Mouse (Mus musculus) ES-E14 (cell line): ENCODE measurements around the gene Dppa1. TPM values are rescaled to one million over a fixed set of nuclear protein-coding genes. Genes with fewer than 3 reads are reported as not detected.

Experiments used
- DNase-seq: peaks from one replicate; pipeline ENCODE4 v3.0.0-alpha.2; 2013; ENCODE audit warnings: low read depth, low spot score
- H3K27ac ChIP-seq: 2 replicates; pipeline ENCODE4 v1.5.1; 2012; ENCODE audit warnings: low read depth, mild to moderate bottlenecking, low read length, moderate library complexity, mixed read lengths; ENCODE audit not compliant: poor library complexity, insufficient read depth, severe bottlenecking
- H3K36me3 ChIP-seq: 2 replicates; pipeline ENCODE4 v1.6.1; 2012; ENCODE audit warnings: mild to moderate bottlenecking, low read length, moderate library complexity, mixed read lengths; ENCODE audit not compliant: control insufficient read depth, poor library complexity, insufficient read depth, severe bottlenecking
- H3K4me1 ChIP-seq, 2 experiments: fragments of 150-350 bp in 1 of 2; sonication (generic) in 1 of 2; 2 replicates each; pipeline ENCODE4 v1.6.1; 2012; ENCODE audit warnings: low read length in 2 of 2, mild to moderate bottlenecking in 1 of 2, mixed read lengths in 1 of 2; ENCODE audit not compliant: control insufficient read depth in 2 of 2, insufficient read depth in 2 of 2, poor library complexity in 1 of 2
- H3K4me3 ChIP-seq, 2 experiments: fragments of 150-350 bp in 1 of 2; sonication (generic) in 1 of 2; 2 replicates each; pipeline ENCODE4 v1.5.1; 2012; ENCODE audit warnings: low read length in 2 of 2, low read depth in 1 of 2, mild to moderate bottlenecking in 1 of 2, mixed read lengths in 1 of 2; ENCODE audit not compliant: insufficient read depth in 1 of 2, poor library complexity in 1 of 2, severe bottlenecking in 1 of 2
- H3K9ac ChIP-seq: 2 replicates; pipeline ENCODE4 v1.6.1; 2012; ENCODE audit warnings: low read depth, mild to moderate bottlenecking, low read length, mixed read lengths; ENCODE audit not compliant: poor library complexity, insufficient read depth, severe bottlenecking
- H3K9me3 ChIP-seq: fragments of 150-350 bp; sonication (generic); 2 replicates; pipeline ENCODE4 v1.6.1; 2012; ENCODE audit warnings: low read depth, mild to moderate bottlenecking, low read length; ENCODE audit not compliant: control insufficient read depth, insufficient read depth
- CHD2 ChIP-seq: IDR thresholded peaks from 2 replicates; pipeline ENCODE4 v1.6.1; 2014; ENCODE audit warnings: mild to moderate bottlenecking, low read depth, low read length, inconsistent platforms
- HCFC1 ChIP-seq: IDR thresholded peaks from 2 replicates; pipeline ENCODE4 v1.6.1; 2012; ENCODE audit warnings: low read length, inconsistent platforms, borderline replicate concordance; ENCODE audit not compliant: insufficient read depth
- MAFK ChIP-seq: IDR thresholded peaks from 2 replicates; pipeline ENCODE4 v1.6.1; 2014; ENCODE audit warnings: mild to moderate bottlenecking, low read depth, low read length, inconsistent platforms; ENCODE audit not compliant: insufficient read depth
- ZC3H11A ChIP-seq: IDR thresholded peaks from 2 replicates; pipeline ENCODE4 v1.6.1; 2012; ENCODE audit warnings: low read depth, mild to moderate bottlenecking, inconsistent platforms, low read length, borderline replicate concordance
- ZNF384 ChIP-seq: IDR thresholded peaks from 2 replicates; pipeline ENCODE4 v1.6.1; 2012; ENCODE audit warnings: low read depth, low read length, inconsistent platforms
- in situ Hi-C, 2 experiments: fragments of 600-800 bp; cut with MboI; formaldehyde crosslinking; loops; one replicate each; pipeline ENCODE4 v1.15.1; 2025; ENCODE audit warnings: low sequenced_read_pairs in 2 of 2, inconsistent platforms in 1 of 2; ENCODE audit not compliant: unreplicated experiment in 2 of 2
- total RNA-seq: library from RNA; depleted of rRNA; stranded (reverse); fragments of 300-350 nt; gene quantifications from 2 replicates; pipeline ENCODE4 v1.2.3, GENCODE M21; 2012

The Dppa1 gene
- total RNA-seq, 1 experiment: 1.4 TPM

- no peak overlapping the region for H3K27ac ChIP-seq
- in situ Hi-C loops: no loop called here
- no peak for DNase-seq
- H3K4me3 ChIP-seq: no peak overlapping the region
- H3K9me3 ChIP-seq: no peaks in the 10 kb centered on the region
- H3K4me1 ChIP-seq: no peaks in the 10 kb centered on the region
- TF ChIP-seq CHD2 (no peak), HCFC1 (no peak), MAFK (no peak), ZC3H11A (no peak), ZNF384 (no peak)
- H3K36me3 ChIP-seq: no peaks in the 10 kb centered on the region
- H3K9ac ChIP-seq: no peak overlapping the region
Observed at GRCm38 (mm10) chr11:46580428-46580827, 48.6 kb downstream of the Dppa1 start.

- Histone ChIP-seq H3K4me3 (no peak overlapping the region), H3K9me3 (no peaks in the 10 kb centered on the region), H3K9ac (no peak overlapping the region), H3K4me1 (no peaks in the 10 kb centered on the region), H3K27ac (no peak overlapping the region), H3K36me3 (no peaks in the 10 kb centered on the region)
- in situ Hi-C loops: no loop called here
- no peak for DNase-seq
- TF ChIP-seq MAFK: no peak
- no peak for TF ChIP-seq ZNF384
- TF ChIP-seq HCFC1: no peak
- TF ChIP-seq CHD2: no peak
- no peak for TF ChIP-seq ZC3H11A
Observed at GRCm38 (mm10) chr11:46578771-46579281, 50.2 kb downstream of the Dppa1 start.

GRCm38 (mm10) chr11:46571327-46571726 lies 57.7 kb downstream of the Dppa1 start, which contains the start of gene BC053393:
Gene BC053393, plus strand, starts transcription at chr11:46571536.
- no peak for DNase-seq
- TF ChIP-seq MAFK (no peak), HCFC1 (no peak), CHD2 (no peak), ZC3H11A (no peak), ZNF384 (no peak)
- Histone ChIP-seq H3K9me3 (no peaks in the 10 kb centered on the region), H3K4me3 (no peak within 1 kb of the TSS), H3K9ac (no peak within 1 kb of the TSS), H3K4me1 (no peaks in the 10 kb centered on the region), H3K27ac (no peak within 1 kb of the TSS), H3K36me3 (no peaks in the 10 kb centered on the region)
- in situ Hi-C loops: no loop called here

GRCm38 (mm10) chr11:46569107-46569506 lies 60.0 kb downstream of the Dppa1 start:
- DNase-seq: no peak
- H3K36me3 ChIP-seq: no peaks in the 10 kb centered on the region
- H3K9ac ChIP-seq: no peak overlapping the region
- H3K27ac ChIP-seq: no peak overlapping the region
- no peak overlapping the region for H3K4me3 ChIP-seq
- H3K4me1 ChIP-seq: no peaks in the 10 kb centered on the region
- no peak for TF ChIP-seq CHD2
- no peak for TF ChIP-seq ZC3H11A
- TF ChIP-seq ZNF384: no peak
- TF ChIP-seq MAFK: no peak
- TF ChIP-seq HCFC1: no peak
- no peaks in the 10 kb centered on the region for H3K9me3 ChIP-seq
- in situ Hi-C loops: no loop called here

- no peak for TF ChIP-seq ZNF384
- TF ChIP-seq HCFC1: no peak
- TF ChIP-seq ZC3H11A: no peak
- no peak for TF ChIP-seq MAFK
- no peak for TF ChIP-seq CHD2
- no peak overlapping the region for H3K9ac ChIP-seq
- H3K4me3 ChIP-seq: no peak overlapping the region
- in situ Hi-C loops: no loop called here
- no peak overlapping the region for H3K27ac ChIP-seq
- H3K36me3 ChIP-seq: no peaks in the 10 kb centered on the region
- no peaks in the 10 kb centered on the region for H3K9me3 ChIP-seq
- H3K4me1 ChIP-seq: peaks cover 0 to 2% of the 10 kb centered on the region in 2 experiments; a peak in 1 of 4 replicates
- DNase-seq: no peak
Observed at GRCm38 (mm10) chr11:46565967-46566366, 63.1 kb downstream of the Dppa1 start.
